Mouse (Mus musculus) cerebellum, adult 2 months (tissue): ENCODE data around the gene Aoc1. TPM values are rescaled to one million over a fixed set of nuclear protein-coding genes. Genes with fewer than 3 reads are reported as not detected.

Experiments
- DNase-seq, 2 experiments: peaks; one replicate each; pipeline ENCODE4 v3.0.0; 2021
- H3K27ac ChIP-seq: fragments of 200-500 bp; 2 replicates; pipeline ENCODE4 v1.5.1; 2012; ENCODE audit warnings: low read length, control low read depth, inconsistent platforms; ENCODE audit not compliant: insufficient read depth
- H3K27me3 ChIP-seq: fragments of 200-500 bp; 2 replicates; pipeline ENCODE4 v1.6.1; 2012; ENCODE audit warnings: inconsistent platforms, mild to moderate bottlenecking, low read length, moderate library complexity; ENCODE audit not compliant: control insufficient read depth, insufficient read depth
- H3K4me1 ChIP-seq: fragments of 200-500 bp; 2 replicates; pipeline ENCODE4 v1.6.1; 2011; ENCODE audit warnings: low read length; ENCODE audit not compliant: control insufficient read depth, insufficient read depth
- H3K4me3 ChIP-seq: fragments of 200-500 bp; replicated peaks from 2 replicates; pipeline ENCODE3; 2011; ENCODE audit warnings: mild to moderate bottlenecking, low read depth, low read length, control low read depth; ENCODE audit not compliant: insufficient read depth
- CTCF ChIP-seq: fragments of 200-500 bp; IDR thresholded peaks from 2 replicates; pipeline ENCODE4 v1.5.1; 2011; ENCODE audit warnings: low read depth, mild to moderate bottlenecking, control low read depth, low read length, moderate library complexity, borderline replicate concordance; ENCODE audit not compliant: insufficient read depth
- POLR2A ChIP-seq: fragments of 200-500 bp; IDR thresholded peaks from 2 replicates; pipeline ENCODE4 v1.6.1; 2011; ENCODE audit warnings: low read length, control low read depth, borderline replicate concordance; ENCODE audit not compliant: insufficient read depth
- WGBS: fragments of 180-500 bp; shearing (Covaris S2); methylation state at CpG from one replicate; pipeline ENCODE4 v1.1.7; 2018; 5-methylcytosine and 5-hydroxymethylcytosine counted together
- polyA plus RNA-seq: library from polyadenylated mRNA; depleted of rRNA; stranded (reverse); fragments of >200 nt; gene quantifications from 2 replicates; pipeline ENCODE4 v1.2.3, GENCODE M21; 2012

The Aoc1 gene
- polyA plus RNA-seq, 1 experiment, result 0.31 TPM

GRCm38 (mm10) chr6:48851820-48852491 lies 20.7 kb upstream of the Aoc1 start:
- H3K4me1 ChIP-seq, result no peaks in the 10 kb centered on the region
- no peak overlapping the region for H3K4me3 ChIP-seq
- no peak overlapping the region for H3K27ac ChIP-seq
- no peak for DNase-seq
- TF ChIP-seq POLR2A (no peak), CTCF (no peak)
- WGBS, result 3% methylated on average over 29 of the region's 29 CpGs
- no peaks in the 10 kb centered on the region; the same call in 1 of the 2 replicates for H3K27me3 ChIP-seq

- Histone ChIP-seq H3K4me1 (no peaks in the 10 kb centered on the region), H3K27ac (no peak overlapping the region), H3K27me3 (no peaks in the 10 kb centered on the region; the same call in 1 of the 2 replicates), H3K4me3 (no peak overlapping the region)
- TF ChIP-seq POLR2A, result no peak
- TF ChIP-seq CTCF, result no peak
- WGBS, result 98% methylated on average over 2 of the region's 2 CpGs
- no peak for DNase-seq
These were observed 18.5 kb upstream of the Aoc1 start for GRCm38 (mm10) chr6:48854155-48854554.

- WGBS, result 62% methylated on average over 8 of the region's 8 CpGs
These were observed 14.9 kb upstream of the Aoc1 start for GRCm38 (mm10) chr6:48857613-48858302.

GRCm38 (mm10) chr6:48860130-48860815 lies 12.4 kb upstream of the Aoc1 start:
- H3K27me3 ChIP-seq, result no peaks in the 10 kb centered on the region
- H3K4me3 ChIP-seq, result no peak overlapping the region
- no peak overlapping the region for H3K27ac ChIP-seq
- TF ChIP-seq CTCF (peak; percentile 38; the same call in 1 of the 2 replicates), POLR2A (no peak)
- no peak for DNase-seq
- 17% methylated on average over 23 of the region's 23 CpGs for WGBS
- H3K4me1 ChIP-seq, result 0 out of 2 replicates have a peak, but pooled peaks cover 2% of the 10 kb centered on the region

More at GRCm38 (mm10) chr6:48857613-48858302, 14.9 kb upstream of the Aoc1 start:
- Histone ChIP-seq H3K27ac (no peak overlapping the region), H3K4me3 (no peak overlapping the region), H3K27me3 (no peaks in the 10 kb centered on the region), H3K4me1 (0 out of 2 replicates have a peak, but pooled peaks cover 2% of the 10 kb centered on the region)
- no peak for DNase-seq
- TF ChIP-seq CTCF, result no peak
- no peak for TF ChIP-seq POLR2A

- no peaks in the 10 kb centered on the region for H3K27me3 ChIP-seq
- no peak overlapping the region for H3K27ac ChIP-seq
- no peak overlapping the region for H3K4me3 ChIP-seq
- 0 out of 2 replicates have a peak, but pooled peaks cover 2% of the 10 kb centered on the region for H3K4me1 ChIP-seq
- 92% methylated on average over 1 of the region's 1 CpGs for WGBS
- no peak for DNase-seq
- TF ChIP-seq POLR2A, result no peak
- no peak for TF ChIP-seq CTCF
These were observed 11.8 kb upstream of the Aoc1 start for GRCm38 (mm10) chr6:48860851-48861250.

- no peak for TF ChIP-seq CTCF
- no peak for TF ChIP-seq POLR2A
- WGBS, result 29% methylated on average over 12 of the region's 12 CpGs
- no peaks in the 10 kb centered on the region for H3K27me3 ChIP-seq
- DNase-seq, result no peak
- H3K27ac ChIP-seq, result no peak overlapping the region
- H3K4me1 ChIP-seq, result 0 out of 2 replicates have a peak, but pooled peaks cover 2% of the 10 kb centered on the region
- H3K4me3 ChIP-seq, result no peak overlapping the region
These were observed 10.9 kb upstream of the Aoc1 start for GRCm38 (mm10) chr6:48861616-48862280.

GRCm38 (mm10) chr6:48862816-48863215 lies 9.9 kb upstream of the Aoc1 start:
- 0 out of 2 replicates have a peak, but pooled peaks cover 2% of the 10 kb centered on the region for H3K4me1 ChIP-seq
- no peaks in the 10 kb centered on the region for H3K27me3 ChIP-seq
- DNase-seq, result no peak
- TF ChIP-seq CTCF, result no peak
- no peak for TF ChIP-seq POLR2A
- 71% methylated on average over 4 of the region's 4 CpGs for WGBS
- no peak overlapping the region for H3K4me3 ChIP-seq
- no peak overlapping the region for H3K27ac ChIP-seq
